Mouse (Mus musculus): ENCODE data around the gene Cdkal1. TPM values are rescaled to one million over a fixed set of nuclear protein-coding genes. Genes with fewer than 3 reads are reported as not detected.

Gene Cdkal1
- total RNA-seq, 2 experiments from 2014 or later: 27.0 to 48.2 TPM

GRCm38 (mm10) chr13:29429877-29430276 is 425.6 kb downstream of the Cdkal1 start:
- no peak for ATAC-seq (replicated peaks; ENCODE audit: poor library complexity)

- ATAC-seq (replicated peaks; ENCODE audit: poor library complexity): no peak
Observed at GRCm38 (mm10) chr13:29429196-29429595, 426.3 kb downstream of the Cdkal1 start.

GRCm38 (mm10) chr13:29416450-29417136 is 438.9 kb downstream of the Cdkal1 start:
- no peak for ATAC-seq (replicated peaks; ENCODE audit: poor library complexity)

- ATAC-seq (replicated peaks; ENCODE audit: poor library complexity): no peak
Observed at GRCm38 (mm10) chr13:29415967-29416366, 439.5 kb downstream of the Cdkal1 start.

GRCm38 (mm10) chr13:29414878-29415277 is 440.6 kb downstream of the Cdkal1 start:
- ATAC-seq (replicated peaks; ENCODE audit: poor library complexity): no peak

- no peak for ATAC-seq (replicated peaks; ENCODE audit: poor library complexity)
Observed at GRCm38 (mm10) chr13:29414470-29414869, 441.0 kb downstream of the Cdkal1 start.

- no peak for ATAC-seq (replicated peaks; ENCODE audit: poor library complexity)
Observed at GRCm38 (mm10) chr13:29411176-29411575, 444.3 kb downstream of the Cdkal1 start.

- ATAC-seq (replicated peaks; ENCODE audit: poor library complexity): no peak
Observed at GRCm38 (mm10) chr13:29407619-29408018, 447.9 kb downstream of the Cdkal1 start.

GRCm38 (mm10) chr13:29405316-29405715 is 450.2 kb downstream of the Cdkal1 start:
- no peak for ATAC-seq (replicated peaks; ENCODE audit: poor library complexity)

GRCm38 (mm10) chr13:29403217-29403616 is 452.3 kb downstream of the Cdkal1 start:
- ATAC-seq (replicated peaks; ENCODE audit: poor library complexity): no peak

- ATAC-seq (replicated peaks; ENCODE audit: poor library complexity): no peak
Observed at GRCm38 (mm10) chr13:29402526-29403040, 452.9 kb downstream of the Cdkal1 start.

- ATAC-seq (replicated peaks; ENCODE audit: poor library complexity): no peak
Observed at GRCm38 (mm10) chr13:29399908-29400307, 455.6 kb downstream of the Cdkal1 start.

GRCm38 (mm10) chr13:29398456-29398855 is 457.0 kb downstream of the Cdkal1 start:
- ATAC-seq (replicated peaks; ENCODE audit: poor library complexity): no peak

GRCm38 (mm10) chr13:29395694-29396093 is 459.8 kb downstream of the Cdkal1 start:
- no peak for ATAC-seq (replicated peaks; ENCODE audit: poor library complexity)

- ATAC-seq (replicated peaks; ENCODE audit: poor library complexity): no peak
Observed at GRCm38 (mm10) chr13:29390025-29390424, 465.4 kb downstream of the Cdkal1 start.

- ATAC-seq (replicated peaks; ENCODE audit: poor library complexity): no peak
Observed at GRCm38 (mm10) chr13:29388918-29389317, 466.6 kb downstream of the Cdkal1 start.

GRCm38 (mm10) chr13:29377572-29377971 is 477.9 kb downstream of the Cdkal1 start:
- no peak for ATAC-seq (replicated peaks; ENCODE audit: poor library complexity)

GRCm38 (mm10) chr13:29371916-29372315 is 483.6 kb downstream of the Cdkal1 start:
- ATAC-seq (replicated peaks; ENCODE audit: poor library complexity): no peak

- ATAC-seq (replicated peaks; ENCODE audit: poor library complexity): no peak
Observed at GRCm38 (mm10) chr13:29371466-29371771, 484.1 kb downstream of the Cdkal1 start.

- ATAC-seq (replicated peaks; ENCODE audit: poor library complexity): no peak
Observed at GRCm38 (mm10) chr13:29370731-29371465, 484.6 kb downstream of the Cdkal1 start.

- no peak for ATAC-seq (replicated peaks; ENCODE audit: poor library complexity)
Observed at GRCm38 (mm10) chr13:29368806-29369205, 486.7 kb downstream of the Cdkal1 start.

GRCm38 (mm10) chr13:29364901-29365625 is 490.4 kb downstream of the Cdkal1 start:
- no peak for ATAC-seq (replicated peaks; ENCODE audit: poor library complexity)

Measured in megakaryocyte progenitor cell, adult 5-6 weeks (primary cell).